Mouse (Mus musculus) myocyte (in vitro differentiated cells): ENCODE results near the gene Gucy2f.

Experiments
- CEBPB ChIP-seq: IDR thresholded peaks from 2 replicates; pipeline ENCODE4 v1.6.1; 2011; ENCODE audit warnings: mild to moderate bottlenecking, moderate library complexity; ENCODE audit not compliant: poor library complexity, insufficient read depth, severe bottlenecking
- E2F4 ChIP-seq: IDR thresholded peaks from one replicate; pipeline ENCODE4 v1.6.1; 2011; ENCODE audit warnings: mild to moderate bottlenecking, control low read depth, moderate library complexity; ENCODE audit not compliant: insufficient read depth
- MAX ChIP-seq: IDR thresholded peaks from one replicate; pipeline ENCODE4 v1.6.1; 2011; ENCODE audit warnings: low read depth, mild to moderate bottlenecking, control low read depth
- MYOG ChIP-seq, 3 experiments: IDR thresholded peaks; one replicate each; pipeline ENCODE4 v1.6.1; 2011; ENCODE audit warnings: control low read depth in 2 of 3, low read depth in 2 of 3, mild to moderate bottlenecking in 2 of 3; ENCODE audit not compliant: insufficient read length in 2 of 3, control insufficient read depth in 1 of 3, insufficient read depth in 1 of 3
- POLR2A ChIP-seq: IDR thresholded peaks from one replicate; pipeline ENCODE4 v1.6.1; 2011; ENCODE audit warnings: low read depth, mild to moderate bottlenecking, control low read depth, moderate library complexity; ENCODE audit not compliant: insufficient read length
- POLR2AphosphoS2 ChIP-seq: IDR thresholded peaks from one replicate; pipeline ENCODE4 v1.6.1; 2011; ENCODE audit warnings: low read depth, control low read depth; ENCODE audit not compliant: insufficient read length
- TCF12 ChIP-seq: IDR thresholded peaks from one replicate; pipeline ENCODE4 v1.6.1; 2011; ENCODE audit warnings: mild to moderate bottlenecking, control low read depth; ENCODE audit not compliant: poor library complexity, insufficient read depth, severe bottlenecking
- TCF3 ChIP-seq: IDR thresholded peaks from one replicate; pipeline ENCODE4 v1.6.1; 2011; ENCODE audit warnings: low read depth, control low read depth; ENCODE audit not compliant: insufficient read length
- USF1 ChIP-seq: IDR thresholded peaks from one replicate; pipeline ENCODE4 v1.6.1; 2011; ENCODE audit warnings: low read depth, mild to moderate bottlenecking, control low read depth, moderate library complexity

- no peak for TF ChIP-seq USF1
- TF ChIP-seq POLR2A, result no peak
- TF ChIP-seq POLR2AphosphoS2, result no peak
- TF ChIP-seq TCF12, result no peak
- TF ChIP-seq MYOG (IDR thresholded peaks at IDR 0.05; ENCODE audit: control insufficient read depth in 1 of 3, insufficient read depth in 1 of 3, insufficient read length in 2 of 3, low read depth in 2 of 3), result no peak
- no peak for TF ChIP-seq MAX
- TF ChIP-seq CEBPB, result no peak
- no peak for TF ChIP-seq E2F4
- no peak for TF ChIP-seq TCF3
Measured at GRCm38 (mm10) chrX:142176981-142177380, 19.8 kb downstream of the Gucy2f start.
